Mouse (Mus musculus): ENCODE data around the gene Adora1.

Adora1 gene

GRCm38 (mm10) chr1:134237438-134237837 is 2.2 kb upstream of the Adora1 start:
- no peak for DNase-seq

DNA sequence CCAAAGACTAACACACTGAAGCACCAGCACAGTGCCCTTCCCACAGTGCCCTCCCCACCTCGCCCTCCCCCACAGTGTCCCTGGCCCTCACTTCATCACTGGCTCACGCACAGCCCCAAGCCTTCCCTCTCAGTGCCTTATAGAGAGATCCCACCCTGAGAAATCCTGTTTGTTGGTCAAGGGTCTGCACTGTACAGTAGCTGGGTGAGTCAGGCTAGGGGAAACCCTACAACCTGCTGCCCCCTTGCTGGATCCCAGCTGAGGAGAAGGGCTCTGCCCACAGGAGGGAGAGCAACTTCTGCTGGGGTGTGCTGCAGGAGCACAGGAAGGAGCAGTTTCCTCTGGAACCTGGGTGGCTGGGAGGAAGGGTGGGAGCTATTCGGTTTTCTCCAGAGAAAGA is 911 bp upstream of the Adora1 start:
- no peak for DNase-seq

DNA sequence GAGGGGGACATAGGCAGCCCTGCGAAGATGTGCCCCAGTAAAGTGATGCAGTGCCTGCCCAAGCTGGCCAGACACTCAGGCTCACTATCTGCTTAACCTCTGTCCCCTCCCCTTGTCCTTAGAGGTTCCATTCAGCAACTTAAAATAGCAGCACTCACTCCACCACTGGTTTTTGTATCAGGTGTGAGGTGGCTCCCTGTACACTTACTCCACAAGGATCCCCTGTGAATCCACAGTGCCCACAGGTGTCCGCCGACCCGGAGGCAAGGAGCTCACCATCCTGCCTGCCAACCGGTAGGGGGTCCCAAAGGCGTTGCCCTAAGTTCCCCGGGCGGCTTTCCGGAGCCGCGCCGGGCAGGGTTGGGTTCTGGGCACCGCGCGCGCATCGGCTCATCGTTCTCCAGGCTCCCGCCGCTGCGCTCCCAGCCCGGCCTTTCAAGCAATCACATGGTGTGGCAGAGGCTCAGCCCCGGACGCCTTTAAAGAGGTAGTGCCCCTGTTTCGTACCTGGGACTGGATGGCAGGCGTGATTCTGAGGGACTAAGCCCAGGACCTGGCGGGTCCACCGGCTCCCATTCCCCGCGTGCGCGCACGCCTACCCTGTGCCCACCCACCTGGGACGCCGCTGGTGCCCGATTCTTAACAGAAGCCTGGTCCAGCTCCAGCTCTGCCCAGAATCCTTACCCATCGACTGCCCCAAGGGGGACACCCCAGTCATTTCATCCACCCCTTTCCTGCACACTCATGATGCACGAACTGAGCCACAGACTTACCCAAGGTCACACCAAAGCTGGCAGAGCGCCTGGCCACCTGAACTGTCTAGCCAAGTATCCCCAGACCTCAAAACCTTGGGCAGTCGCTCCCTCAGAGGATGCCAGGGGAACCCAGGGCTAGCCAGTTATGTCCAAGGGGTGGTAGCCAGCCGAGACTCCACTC is 508 bp downstream of the Adora1 start:
- DNase-seq = peak; percentile 79 to 84

DNA sequence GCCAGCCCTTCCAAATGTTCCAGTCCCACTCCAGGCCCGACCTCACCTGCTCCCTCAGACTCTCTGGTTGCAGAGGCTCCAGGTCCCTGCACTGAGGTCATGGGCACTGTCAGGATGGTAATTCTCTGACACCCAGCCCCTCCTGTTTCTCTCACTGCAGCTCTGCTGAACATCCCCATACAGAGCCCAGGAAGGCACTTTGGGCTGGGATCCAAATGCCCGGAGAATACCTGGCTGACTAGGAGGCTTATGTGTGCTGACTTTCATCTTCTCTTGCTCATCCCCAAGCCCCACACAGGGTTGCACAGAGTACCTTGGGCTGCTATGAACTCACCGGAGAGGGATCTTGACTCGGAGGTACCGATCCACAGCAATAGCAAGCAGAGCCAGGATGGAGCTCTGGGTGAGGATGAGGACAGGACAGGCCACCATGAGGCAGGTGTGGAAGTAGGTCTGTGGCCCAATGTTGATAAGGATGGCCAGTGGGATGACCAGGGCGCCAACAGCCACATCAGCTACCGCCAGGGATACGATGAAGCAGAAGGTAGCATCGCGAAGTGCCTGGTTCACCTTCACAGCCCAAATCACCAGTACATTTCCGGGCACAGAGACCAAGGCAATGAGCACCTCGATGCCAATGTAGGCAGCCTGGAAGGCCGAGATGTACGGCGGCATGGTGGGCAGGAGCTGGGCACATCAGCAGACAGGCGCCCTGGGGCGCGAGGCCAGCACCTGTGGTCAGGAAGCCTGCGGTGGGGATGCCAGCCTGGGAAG is 1.4 kb downstream of the Adora1 start:
- peak; percentile 46 to 62 for DNase-seq

- DNase-seq = peak; percentile 78 to 81
These were observed 2.3 kb downstream of the Adora1 start for GRCm38 (mm10) chr1:134232778-134233531.

DNA sequence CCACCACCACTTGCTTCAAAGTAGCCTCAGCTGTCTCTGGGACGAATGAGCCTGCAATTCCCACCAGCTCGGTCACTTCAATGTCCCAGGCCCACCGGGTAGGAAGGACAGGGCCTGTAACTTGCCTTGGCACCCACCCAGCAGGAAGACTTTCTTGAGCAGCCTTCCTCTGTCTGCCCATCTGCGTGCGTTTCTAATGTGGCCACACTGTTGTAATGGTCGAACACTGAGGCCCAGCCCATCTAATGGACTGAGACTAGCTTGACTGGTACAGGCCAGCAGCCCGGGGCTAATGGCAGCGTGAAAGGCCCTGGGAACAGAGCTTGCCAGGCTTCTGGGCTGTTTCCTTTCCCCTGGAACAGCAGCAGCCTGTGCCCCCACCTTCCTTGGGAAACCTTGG is 2.9 kb downstream of the Adora1 start:
- DNase-seq = peak; percentile 54 to 56

DNA sequence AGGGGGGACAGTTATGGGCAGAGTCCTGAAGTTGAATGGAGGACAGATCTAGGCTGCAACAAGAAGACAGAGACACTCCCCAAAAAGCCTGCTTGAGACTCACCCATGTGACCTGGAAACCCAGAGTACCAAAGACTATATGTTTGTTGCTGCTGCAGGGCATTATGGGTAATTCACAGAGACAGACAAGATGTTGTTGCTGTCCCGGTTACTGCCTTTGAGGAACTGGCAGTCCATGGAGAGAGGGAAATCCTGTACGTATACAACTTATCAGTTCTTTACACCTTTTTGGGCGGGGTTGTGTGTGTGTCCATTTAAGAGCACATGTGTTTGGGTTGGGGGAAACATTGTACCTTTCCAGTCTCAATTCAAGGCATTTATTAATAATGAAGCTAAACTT is 3.5 kb downstream of the Adora1 start:
- no peak for DNase-seq

- peak; percentile 70 to 72 for DNase-seq
These were observed 4.0 kb downstream of the Adora1 start for GRCm38 (mm10) chr1:134231270-134231669.

GRCm38 (mm10) chr1:134230638-134231228 is 4.5 kb downstream of the Adora1 start:
- DNase-seq = no peak

- DNase-seq = no peak
These were observed 5.2 kb downstream of the Adora1 start for GRCm38 (mm10) chr1:134229806-134230575.

- no peak for DNase-seq
These were observed 8.5 kb downstream of the Adora1 start for GRCm38 (mm10) chr1:134226739-134227138.

- DNase-seq = no peak
These were observed 9.9 kb downstream of the Adora1 start for GRCm38 (mm10) chr1:134225375-134225774.

DNA sequence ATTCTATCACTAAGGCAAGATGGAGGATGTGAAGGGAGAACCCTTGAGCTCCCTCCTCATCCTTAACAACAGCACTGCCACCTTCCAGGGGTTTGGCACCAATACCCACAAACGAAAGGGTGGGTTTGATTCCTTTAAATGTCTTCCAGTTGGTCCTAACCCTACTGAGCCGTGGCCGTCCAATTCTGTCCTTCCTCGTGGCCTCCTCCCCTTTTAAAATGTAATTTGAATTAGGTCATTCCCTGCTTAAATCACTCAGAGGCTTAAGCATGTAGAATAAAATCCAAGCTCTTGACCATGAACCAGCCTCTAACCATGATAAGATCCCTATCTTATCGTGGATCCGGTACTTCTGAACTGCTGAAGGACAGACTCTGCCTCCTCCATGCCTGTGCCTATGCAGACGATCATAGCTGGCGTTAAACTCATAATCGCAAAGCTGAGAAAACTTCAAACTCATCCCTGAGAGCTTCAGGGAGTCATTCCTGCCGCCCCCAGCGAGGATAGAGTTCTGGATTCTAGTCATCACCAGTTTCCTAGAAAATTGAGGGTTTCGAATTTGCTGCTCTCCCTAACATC is 10.5 kb downstream of the Adora1 start:
- no peak for DNase-seq

DNA sequence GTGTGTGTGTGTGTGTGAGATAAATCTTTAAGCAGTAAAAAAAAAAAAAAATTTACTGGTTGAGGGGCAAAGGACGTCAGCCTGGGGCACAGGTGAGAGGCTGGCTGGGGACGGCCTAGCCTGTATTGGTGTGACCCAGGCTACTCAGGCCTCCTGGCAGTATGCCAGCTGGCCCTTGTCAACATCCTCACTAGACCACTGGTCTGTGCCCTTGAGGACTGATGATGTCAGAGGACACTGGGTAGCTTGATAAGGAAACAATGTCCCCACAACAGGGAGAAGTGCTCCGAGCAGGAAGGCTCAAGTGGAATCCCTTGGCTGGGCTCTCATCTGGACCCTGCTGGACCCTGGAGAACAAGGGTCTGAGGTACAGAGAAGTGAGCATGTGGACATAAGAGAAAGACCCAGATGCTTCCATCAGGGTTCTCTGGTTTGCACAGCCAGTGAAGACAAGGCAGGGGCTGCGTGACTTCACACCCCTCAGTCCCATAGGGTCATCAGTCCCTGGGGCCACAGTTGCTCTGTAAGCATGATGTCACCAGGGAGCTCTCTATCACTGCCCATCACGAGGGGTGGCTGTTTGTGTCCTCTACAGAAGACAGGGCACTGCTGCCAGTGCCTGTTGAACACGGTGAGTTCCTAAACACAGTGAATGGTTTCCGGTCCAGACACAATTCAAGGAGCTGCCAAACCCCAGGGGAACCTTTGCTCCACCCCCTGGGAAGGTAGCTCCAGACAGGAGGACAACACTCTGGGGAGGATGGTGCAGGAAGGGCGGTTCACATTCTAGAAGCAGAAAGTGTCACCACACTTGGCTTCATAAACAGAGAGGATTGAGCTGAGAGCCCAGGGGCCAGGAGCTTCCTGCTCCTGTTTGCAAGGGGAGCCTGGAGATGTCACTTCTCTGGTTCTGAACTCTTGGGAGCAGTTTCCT is 12.8 kb downstream of the Adora1 start:
- DNase-seq = peak in 1 of 2 experiments; percentile 29

DNA sequence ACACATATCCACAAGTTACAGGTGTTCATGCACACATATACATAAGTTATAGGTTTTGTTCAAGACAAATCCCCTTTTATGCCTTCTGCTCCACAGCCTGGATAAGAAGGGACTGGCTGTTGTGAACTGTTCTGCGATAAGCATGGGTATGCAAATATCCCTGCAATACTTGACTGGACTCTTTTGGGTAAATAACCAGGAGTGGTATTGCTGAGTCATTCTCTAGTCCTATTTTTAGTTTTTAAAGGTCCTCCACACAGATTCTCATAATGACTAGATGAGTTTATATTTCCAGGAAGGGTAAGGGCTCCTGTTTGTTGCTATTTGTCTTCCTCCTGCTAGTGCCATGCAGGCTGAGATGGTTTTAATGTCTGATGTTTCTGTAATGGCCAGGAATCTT is 14.1 kb downstream of the Adora1 start:
- no peak for DNase-seq

DNA sequence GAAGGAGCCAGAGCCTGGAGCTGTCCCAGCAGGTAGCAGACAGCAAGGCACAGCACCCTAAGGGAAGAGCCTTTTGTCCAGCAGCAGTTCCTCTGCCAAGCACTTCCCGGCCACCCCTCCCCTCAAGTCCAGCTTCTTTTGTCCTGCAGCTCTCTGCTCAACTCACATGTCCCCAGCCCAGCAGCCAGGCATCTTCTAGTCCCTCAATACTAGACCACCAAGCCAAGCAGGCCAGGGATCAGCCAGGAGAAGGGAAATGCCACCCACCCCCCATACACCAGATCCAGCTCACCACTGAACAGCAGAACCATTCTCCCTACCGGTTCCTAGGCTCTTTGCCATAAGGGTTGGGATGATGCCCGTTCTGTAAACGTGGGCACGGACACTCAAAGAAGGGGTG is 15.6 kb downstream of the Adora1 start:
- DNase-seq = peak; percentile 66 to 73

DNA sequence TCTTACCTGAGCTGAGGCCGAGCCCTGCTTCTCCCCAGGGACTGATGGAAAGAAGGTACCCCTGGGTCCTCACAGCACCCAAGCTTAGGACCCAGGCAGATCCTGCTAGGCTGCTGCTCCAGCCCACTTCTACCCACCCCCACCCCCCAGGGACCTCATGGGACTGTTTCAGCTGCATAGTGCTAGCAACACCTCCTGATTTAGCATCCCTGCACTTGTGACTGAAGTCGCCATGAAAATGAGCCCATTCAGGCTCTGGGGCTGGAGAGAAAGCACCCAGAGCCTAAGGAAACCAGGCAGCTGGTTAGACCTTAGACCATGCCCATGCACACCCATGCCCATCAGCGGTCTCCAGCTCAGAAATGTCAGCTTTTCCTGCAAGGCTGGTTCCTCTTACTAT is 17.3 kb downstream of the Adora1 start:
- DNase-seq = no peak

DNA sequence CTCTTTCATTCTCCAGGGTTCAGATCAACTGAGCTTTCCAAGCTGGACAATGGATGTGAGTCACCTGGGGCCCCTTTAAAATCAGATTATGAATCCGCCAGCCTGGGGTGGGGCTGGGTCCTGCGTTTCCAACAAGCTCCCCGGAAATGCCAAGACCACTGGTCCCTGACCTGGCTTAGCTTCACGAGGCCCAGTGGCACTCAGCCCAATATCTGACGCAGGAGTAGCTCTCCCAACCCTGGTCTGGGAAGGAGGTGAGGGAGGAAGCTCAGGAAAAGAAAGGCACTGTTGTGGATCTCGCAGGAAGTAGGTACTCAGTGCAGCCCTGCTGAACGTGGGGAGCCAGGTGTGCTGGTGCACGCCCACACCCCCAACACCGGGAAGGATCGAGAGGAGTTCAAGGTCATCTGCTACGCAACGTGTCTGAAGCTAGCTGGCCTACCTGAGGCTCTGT is 18.2 kb downstream of the Adora1 start:
- DNase-seq = peak in 1 of 2 experiments; percentile 39

GRCm38 (mm10) chr1:134216629-134216971 is 18.6 kb downstream of the Adora1 start:
- no peak for DNase-seq
